Mouse (Mus musculus) monocyte, adult 2 months (primary cell): ENCODE data around the gene Evpl.

Experiments used
- DNase-seq, 2 experiments: peaks; one replicate each; pipeline ENCODE4 v3.0.0; 2022; ENCODE audit warnings: low spot score in 2 of 2, low read depth in 1 of 2

Gene Evpl

DNA sequence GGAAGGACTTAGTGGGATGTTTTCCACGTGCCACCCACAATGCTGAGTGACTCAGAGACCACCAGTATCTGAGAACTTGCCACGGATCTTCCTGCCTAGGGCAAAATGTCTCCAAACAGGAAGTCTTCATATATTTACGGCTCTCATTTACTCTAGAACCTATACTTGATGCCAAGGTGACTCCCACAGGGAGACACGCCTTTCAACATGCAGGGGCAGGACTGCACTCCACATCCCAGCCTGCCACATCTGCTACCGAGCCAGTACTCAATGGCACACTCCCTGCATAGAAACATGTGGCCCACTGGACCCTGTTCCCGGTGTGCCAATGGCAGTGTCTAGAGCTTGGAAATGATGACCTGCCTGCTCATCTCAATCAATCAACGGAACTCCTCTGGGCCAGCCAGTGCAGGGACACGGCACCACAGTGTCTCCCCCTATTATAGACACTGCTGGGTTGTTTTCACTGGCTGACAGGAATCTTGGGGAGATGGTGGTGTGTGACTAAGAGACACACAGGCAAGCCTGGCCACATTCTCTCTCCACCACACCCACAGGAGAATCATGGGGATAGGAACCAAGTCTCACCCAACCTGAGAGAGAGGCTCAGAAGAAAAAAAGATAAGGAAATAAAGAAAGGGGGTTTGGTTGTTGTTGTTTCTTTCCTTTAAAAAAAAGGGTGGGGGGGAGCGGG is 18.3 kb upstream of the Evpl start:
- DNase-seq, result no peak

DNA sequence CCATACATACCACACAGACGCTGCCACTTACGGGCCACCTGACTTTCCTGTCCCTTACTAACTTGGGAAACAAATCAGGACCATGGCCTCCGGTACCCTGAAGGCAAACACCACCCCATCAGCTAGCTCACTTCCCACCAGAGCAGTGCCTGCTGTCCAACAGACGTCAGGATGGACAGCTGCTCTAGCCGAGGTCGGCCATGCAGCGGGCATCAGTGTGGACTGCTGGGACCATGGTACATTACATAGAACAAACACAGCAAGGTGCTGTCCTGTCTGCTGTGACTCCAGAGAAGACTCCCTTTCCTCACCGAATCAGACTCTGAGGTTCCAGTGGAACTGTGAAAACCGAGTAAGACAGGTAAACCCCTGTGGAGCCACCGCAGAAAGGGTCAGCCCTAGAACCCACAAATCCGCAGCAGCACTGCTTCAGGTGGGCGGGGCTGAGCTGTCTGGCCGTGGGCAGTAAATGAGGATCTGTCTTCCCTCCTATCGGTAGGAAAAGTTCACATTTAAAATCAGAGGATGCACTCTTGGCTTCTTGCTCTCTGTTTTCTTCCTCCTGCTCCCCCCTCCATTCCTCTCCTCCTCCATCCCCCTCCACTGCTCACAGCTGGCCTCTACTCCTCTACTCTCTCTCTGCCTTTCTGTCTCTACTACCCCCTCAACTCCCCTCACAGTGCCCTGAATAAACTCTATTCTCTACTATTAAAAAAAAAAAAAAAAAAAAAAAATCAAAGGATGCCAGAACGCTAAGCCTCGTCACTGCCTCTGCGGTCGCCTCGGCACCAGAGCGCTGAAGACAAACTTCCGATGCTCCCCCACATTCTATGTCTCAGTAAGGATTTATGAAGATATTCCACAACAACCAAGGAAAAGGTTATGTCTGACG is 17.5 kb upstream of the Evpl start:
- DNase-seq, result no peak

DNA sequence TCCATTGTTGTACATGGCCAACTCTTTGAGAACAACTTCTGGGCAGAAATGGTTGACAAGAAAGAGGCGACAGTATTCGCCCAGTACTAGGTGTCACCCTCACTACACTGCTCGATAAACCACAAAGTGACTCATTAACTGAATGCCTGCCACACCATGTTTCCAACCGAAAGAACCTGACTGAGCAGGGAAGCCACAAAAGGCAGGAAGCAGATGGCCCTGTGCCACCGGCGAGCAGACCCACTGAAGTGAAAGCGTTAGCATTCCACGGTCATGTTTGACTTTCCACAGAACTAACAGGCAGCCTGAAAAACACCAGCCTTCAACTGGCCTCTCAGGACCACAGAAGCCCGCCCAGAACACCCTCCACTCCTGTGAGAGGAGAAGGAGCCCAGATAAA is 16.8 kb upstream of the Evpl start:
- DNase-seq, result peak in 1 of 2 experiments; percentile 27

DNA sequence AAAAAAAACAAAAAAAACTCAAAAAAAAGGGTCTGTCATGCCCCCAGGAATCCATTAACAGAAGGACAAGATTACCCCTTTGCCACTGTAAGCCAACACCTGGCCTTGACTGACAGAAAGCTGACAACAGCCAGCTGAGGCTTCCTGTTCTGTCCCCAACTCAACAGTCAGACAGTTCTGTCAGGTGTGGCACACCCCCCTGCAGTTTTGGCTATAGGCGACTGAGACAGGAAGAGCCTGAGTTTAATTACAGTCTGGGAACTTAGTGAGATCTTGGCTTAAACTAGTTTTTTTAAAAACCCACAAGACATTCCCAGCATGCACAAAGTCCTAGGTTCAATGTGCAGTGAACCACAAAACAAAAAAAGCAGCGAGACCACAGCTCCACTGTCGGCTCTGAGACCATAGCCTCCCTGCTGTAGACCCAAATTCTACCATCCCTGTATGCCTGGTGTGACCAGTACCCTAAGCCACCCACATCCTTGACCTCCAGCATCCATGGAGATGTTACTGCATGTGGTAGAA is 15.3 kb upstream of the Evpl start:
- DNase-seq, result no peak

DNA sequence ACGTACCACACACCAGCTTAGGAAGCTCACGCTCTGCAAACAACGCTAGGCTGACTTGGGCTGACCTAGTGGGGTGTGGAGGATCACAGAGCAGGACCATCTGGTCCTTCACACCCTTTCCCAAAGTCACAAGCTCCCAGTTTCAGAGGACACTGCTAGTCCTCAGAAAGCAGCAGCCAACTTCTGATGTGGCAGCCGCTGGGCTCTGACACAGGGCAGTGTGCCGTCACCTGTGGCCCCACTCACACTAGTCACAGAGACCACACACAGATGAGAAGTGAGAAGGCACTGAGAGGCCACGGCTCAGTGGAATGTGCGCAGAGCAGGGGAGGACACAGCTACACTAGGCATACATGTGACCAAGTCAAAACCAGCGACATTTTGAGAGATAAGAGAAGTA is 13.0 kb upstream of the Evpl start:
- DNase-seq, result no peak

DNA sequence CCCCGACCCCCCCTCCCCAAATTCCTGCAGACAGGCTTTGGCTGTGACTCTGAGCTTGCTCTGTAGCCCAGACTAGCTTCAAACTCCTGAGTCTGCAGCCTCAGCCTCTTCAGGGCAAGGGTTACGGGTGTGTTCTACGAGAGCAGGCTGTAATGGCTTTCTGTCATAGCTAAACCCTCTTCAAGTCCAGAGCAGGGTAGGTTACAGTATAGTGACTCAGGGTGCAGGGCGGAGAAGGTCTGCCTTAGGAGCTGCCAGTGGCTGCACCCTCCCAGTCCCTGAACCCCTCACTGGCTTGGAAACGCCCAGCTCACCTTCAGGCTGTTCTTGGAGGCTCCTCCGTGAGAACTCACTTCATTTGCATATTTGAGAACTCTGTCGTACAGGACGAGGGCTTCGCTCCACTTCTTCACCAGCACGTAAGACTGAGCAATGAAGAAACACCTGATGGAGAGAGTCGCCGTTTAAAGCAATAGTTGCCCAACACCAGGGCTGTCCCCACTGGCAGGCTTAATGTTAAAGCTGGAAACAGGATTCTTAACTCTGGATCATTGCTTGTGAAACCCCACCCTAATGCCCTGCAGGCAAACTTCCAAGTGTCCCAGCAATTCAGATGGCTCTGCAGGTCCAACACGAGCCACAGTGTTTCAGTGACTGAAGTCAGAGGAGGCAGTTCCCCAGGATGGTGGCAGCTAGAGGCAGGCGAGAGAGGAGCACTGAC is 9.8 kb upstream of the Evpl start:
- DNase-seq, result no peak

DNA sequence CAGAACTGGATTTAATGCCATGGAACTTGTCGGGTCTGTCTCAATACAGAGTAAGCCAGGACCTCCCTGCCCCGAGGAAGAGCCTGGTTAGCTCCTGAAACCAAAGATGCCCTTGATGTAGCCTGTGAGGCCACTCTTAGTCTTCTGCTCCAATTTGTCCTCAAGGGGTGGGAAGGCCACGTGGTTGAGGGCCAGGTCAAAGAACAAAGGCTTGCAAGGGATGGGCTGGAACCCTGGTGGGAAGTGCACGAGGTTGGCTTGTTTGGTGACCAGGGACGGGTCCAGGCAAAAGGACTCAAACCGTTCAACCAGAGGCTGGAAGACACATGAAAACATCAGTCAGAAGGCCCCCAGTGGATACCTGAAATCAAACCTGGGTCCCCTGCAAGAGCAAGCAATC is 7.7 kb upstream of the Evpl start:
- no peak for DNase-seq

DNA sequence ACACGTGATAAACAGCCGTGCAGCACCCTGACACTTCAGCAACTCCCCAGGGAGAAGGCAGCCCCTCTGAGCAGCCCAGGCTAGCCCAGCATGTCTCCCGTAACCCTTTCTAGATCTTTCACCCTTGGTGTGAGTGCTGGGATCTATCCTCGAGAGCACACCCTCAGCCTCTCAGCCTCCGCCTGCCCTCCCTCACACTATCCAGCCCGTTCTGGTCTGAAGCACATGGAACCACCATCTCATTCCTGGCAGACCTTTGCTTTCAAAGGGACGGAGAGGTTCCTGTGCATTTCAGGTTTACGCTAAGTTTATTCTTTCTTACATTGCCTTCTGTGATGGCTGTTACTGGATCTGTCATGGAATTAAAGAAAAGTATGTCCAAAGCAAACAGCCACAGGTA is 6.7 kb upstream of the Evpl start:
- DNase-seq, result no peak

DNA sequence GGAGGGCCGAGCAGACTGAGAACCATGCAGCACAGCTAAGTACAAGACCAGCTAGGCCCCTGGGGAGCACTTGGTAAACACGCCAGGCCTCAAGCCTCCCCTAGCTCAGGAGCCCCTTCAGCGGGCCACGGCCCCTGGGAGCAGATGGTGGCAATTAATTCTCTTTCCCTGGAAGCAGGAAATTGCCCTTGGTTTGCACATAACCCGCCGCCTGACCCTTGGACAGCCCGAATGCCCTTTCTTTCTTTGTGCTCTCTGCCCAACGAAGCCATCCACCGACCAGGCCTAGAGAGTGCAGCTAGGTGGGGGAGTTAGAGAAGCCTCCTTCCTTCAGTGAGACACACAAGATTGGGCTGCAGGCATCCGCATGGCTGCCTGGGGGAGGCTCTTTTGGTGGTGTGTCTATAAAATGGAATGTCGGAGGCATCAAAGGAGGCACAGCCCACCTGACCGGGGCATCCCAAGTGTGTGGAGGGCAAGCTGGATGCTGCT is 3.9 kb upstream of the Evpl start:
- no peak for DNase-seq

DNA sequence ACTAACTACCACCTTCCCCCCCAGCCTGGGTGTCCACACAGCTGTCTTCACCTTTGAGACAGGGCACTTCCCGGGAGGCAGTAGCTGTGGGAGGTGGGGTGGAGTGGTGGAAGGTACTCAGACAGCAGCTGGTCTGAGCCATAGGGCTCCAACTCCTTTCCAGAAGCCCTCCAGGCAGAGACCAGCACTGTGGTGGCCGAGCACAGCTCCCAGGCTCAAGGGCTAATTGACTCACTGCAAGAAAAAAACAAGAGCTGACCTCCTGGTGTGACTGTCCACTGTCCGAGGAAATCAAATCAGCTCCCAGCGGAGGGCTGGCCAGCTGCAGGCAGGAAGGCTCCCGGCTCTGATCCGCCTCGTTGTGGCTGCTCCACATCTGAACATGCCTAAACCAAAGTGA is 1.9 kb upstream of the Evpl start:
- no peak for DNase-seq

DNA sequence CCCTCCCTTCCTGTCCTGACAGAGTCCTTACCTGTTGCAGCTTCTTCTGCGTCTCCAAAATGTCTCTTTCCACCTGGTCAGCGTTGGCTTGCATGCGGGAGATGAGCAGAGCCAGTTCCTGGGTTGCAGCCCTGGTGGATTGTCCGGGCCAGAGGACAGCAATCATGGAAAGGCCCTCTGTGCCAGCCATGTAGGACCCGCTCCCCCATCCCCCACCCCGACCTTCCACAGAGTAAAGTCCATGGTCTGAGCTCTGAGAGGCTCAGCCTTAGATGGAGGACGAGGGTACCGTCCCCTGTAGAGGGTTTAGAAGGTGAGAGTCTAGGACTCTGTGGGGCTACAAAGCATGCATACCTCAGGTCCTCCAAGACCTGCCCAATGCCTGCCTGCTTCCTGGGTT is 3.0 kb downstream of the Evpl start:
- no peak for DNase-seq

DNA sequence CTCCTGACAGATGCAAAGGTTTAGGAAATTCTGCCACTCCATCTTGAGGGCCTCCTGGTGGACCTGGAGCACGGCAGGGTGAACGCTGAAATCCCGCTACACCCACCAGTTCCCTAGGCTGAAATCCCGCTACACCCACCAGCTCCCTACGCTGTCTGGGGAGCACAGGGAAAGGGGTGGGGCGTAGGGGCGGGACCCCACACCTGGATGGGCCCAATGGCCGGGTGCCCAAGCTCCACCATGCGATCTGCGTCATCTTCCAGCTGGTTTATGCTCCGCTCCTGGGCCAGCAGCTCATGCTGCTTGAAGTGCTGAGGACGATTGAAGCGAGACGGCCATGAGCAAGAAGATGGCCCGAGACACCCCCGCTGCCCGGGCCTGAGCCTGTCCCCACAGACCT is 5.5 kb downstream of the Evpl start:
- DNase-seq, result no peak

DNA sequence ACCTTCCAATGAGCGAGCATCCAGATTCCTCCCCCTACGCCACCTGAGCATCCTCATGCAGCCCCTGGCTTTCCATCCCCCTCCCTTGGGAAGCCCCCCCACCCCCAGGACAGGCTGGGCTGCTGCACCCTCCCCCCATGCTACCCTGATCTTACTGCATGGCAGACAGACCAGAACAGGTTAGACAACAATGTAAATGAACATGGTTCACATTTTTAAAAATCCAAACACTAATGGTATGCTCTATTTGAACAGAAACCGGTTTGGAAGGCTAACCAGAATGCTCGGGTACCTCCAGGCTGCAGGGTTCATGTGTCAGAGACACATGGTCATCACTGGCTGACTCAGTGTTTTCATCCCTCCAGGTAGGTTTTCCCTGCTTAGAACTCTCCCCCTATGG is 9.2 kb downstream of the Evpl start:
- no peak for DNase-seq

DNA sequence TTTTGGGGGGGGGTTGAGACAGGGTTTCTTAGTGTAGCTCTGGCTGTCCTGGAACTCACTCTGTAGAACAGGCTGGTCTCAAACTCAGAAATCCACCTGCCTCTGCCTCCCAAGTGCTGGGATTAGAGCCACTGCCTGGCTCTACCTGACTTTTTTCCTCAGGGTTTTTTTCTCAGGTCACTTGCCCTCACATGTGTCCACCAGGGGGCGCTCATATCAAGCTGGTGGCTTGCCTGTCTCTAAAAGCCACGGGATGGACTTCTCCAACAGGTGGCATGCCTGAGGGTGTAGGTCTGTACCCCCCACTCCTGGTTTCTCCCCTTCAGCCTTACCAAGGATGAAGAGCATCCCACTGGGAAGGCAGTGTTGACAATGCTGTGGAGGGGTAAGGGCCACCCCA is 11.5 kb downstream of the Evpl start:
- peak; percentile 40 to 60 for DNase-seq

DNA sequence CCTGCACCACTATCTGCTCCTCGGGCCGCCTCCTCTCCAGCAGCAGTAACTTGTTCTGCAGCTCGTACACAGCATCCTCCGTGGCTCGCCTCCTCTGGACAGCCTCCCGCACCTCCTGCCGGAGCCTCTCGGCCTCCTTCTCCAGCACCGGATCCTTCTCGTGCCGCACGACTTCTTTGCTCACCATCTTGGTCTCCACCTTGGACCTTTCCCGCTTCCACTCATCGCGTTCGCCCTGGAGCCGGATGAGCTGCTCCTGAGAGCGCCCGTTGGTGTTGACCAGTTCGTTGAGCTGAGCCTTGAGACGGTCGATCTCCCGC is 15.2 kb downstream of the Evpl start:
- DNase-seq, result no peak

DNA sequence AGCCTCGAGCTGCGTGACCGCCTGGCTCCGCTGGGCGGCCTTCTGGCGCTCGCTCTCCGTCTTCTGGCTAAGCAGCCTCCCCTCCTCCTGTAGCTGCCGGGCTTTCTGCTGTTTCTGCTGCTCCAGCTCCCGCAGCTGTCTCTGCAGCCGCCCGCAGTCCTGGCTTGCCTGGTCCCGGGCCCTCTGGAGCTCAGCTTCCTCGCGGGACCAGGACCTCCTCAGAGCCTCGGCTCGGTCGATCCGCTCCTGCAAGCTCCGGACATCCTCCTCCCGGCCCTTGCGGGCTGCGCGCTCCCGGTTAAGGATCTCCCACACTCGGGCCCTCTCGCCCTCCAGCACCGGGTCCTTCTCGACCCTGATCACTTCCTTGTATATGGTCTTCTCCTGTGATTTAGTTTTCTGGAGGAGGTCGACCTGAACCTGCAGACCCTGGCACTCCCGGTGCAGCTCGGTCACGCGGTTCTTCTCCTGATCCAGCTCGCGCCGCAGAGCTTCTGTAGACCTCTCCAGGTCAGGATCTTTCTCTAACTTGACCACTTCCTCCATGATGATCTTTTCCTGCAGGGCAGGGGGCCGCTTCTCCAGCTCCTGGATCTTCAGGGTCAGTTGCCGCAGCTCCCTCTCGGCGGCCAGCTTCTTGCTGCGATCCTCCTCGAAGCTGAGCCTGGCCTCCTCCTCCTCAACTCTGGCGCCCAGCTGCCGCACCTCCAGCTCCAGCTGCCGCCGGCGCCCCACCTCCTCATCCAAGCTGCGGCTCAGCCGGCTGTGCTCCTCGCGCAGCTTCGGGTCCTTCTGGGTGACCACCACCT is 15.7 kb downstream of the Evpl start:
- no peak for DNase-seq

DNA sequence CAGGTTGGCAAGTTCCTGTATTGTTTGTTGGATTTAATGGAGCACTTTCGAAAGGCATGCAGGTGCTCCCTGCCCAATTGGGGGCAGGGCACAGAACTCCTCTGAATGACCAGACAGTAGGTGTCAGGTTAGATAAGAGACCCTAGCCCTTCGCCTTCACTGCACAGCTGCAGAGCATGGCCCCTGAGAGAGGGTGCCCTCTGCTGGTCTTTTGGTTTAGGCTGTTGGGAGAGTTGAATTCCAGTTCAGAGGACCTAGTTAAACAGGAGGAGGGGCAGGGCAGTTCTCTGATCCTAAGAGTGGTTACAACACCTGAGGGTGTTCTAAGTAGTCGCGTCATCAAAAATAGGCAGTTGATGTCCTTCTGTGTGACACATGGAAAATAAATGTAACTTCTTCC is 18.0 kb downstream of the Evpl start:
- DNase-seq, result no peak

DNA sequence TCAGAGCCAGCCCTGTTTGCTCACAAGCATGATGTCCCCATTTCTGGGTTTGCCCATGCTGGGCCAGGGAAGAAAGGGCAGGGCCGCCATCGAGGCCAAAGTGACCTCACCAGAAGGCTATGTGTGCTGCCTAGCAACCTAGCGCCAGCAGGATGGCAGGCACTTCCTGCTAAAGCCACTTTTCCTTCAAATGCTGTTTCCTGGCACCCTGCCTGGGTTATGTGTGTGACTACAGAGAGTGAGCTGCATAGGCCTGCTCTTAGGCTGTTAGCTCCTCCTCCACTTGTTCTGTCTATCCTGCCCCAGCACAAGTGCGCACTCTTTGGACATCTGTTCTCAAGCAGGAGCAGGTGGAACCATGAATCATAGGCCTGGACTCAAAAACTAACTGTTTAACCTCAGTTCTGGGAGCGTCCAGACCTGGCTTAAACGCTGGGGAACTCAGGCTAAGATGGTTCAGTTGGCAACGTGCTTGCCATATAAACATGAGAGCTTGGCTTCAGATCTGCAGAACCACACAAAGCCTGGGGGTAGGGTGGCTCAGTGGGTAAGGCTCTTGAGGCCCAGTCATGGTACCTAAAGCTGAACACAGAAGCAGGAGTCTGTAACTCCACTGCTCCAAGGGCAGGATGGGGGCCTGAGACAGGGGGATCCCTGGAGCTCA is 19.0 kb downstream of the Evpl start:
- no peak for DNase-seq

DNA sequence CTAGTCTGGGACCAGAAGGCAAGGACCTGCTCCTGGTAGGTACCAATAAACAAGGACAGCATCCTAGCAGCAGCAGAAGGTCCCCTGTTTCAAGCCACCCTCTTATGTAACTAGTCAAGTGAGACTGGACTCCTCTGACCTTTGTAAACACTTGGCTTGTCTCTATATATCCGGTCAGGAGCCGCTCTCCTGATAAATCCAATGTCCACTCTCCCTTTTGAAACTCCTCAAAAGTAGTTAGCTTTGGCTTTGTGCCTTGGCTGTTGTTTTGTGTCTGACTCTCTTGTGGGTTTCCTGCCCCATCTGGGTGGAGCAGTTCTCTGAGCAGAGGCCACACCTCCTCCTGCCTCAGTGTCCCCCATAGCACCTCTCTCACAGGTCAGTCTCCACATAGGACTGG is 19.6 kb downstream of the Evpl start:
- DNase-seq, result no peak

DNA sequence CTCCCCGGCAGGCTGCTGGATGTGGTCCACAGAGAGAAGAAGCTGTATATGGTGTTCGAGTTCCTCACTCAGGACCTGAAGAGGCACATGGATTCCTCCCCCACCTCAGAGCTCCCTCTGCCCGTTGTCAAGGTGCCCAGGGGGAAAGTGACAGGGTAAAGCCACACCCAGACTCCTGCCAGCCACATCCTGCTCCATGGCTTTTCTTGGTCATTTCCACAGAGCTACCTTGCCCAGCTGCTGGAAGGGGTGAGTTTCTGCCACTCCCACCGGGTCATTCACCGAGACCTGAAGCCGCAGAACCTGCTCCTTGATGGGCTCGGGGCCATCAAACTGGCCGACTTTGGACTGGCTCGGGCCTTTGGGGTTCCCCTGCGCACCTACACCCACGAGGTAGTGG is 21.3 kb downstream of the Evpl start:
- DNase-seq, result no peak
